Mouse (Mus musculus) midbrain, postnatal 0 days (tissue): ENCODE measurements around the gene Ogfod1. TPM values are rescaled to one million over a fixed set of nuclear protein-coding genes. Genes with fewer than 3 reads are reported as not detected.

Source experiments
- ATAC-seq: fragments of 200-750 bp; cut with Nextera tagmentation; 2 replicates; pipeline ENCODE4 v1.8.0; 2017; ENCODE audit warnings: moderate number of reproducible peaks, mild to moderate bottlenecking, moderate TSS enrichment, moderate library complexity; ENCODE audit not compliant: low FRiP score
- DNase-seq: peaks from one replicate; pipeline ENCODE4 v3.0.0-alpha.2; 2015; ENCODE audit warnings: low spot score
- H3K27ac ChIP-seq: fragments of 300-500 bp; sonication (generic); 2 replicates; pipeline ENCODE4 v1.5.1; 2014; ENCODE audit warnings: low read depth, mild to moderate bottlenecking, low read length, mixed read lengths
- H3K27me3 ChIP-seq: fragments of 300-500 bp; sonication (generic); 2 replicates; pipeline ENCODE4 v1.6.1; 2014; ENCODE audit warnings: low read length, control low read depth, mixed read lengths; ENCODE audit not compliant: insufficient read depth
- H3K36me3 ChIP-seq: fragments of 300-500 bp; sonication (generic); 2 replicates; pipeline ENCODE4 v1.6.1; 2014; ENCODE audit warnings: low read length, control low read depth, mixed read lengths; ENCODE audit not compliant: insufficient read depth
- H3K4me1 ChIP-seq: fragments of 300-500 bp; sonication (generic); 2 replicates; pipeline ENCODE4 v1.6.1; 2014; ENCODE audit warnings: mild to moderate bottlenecking, control low read depth, antibody characterized with exemption, low read length, mixed read lengths; ENCODE audit not compliant: insufficient read depth
- H3K4me2 ChIP-seq: fragments of 300-500 bp; sonication (generic); 2 replicates; pipeline ENCODE4 v1.6.1; 2014; ENCODE audit warnings: low read depth, mild to moderate bottlenecking, low read length, mixed read lengths; ENCODE audit not compliant: poor library complexity, severe bottlenecking
- H3K4me3 ChIP-seq: fragments of 300-500 bp; sonication (generic); 2 replicates; pipeline ENCODE4 v1.5.1; 2014; ENCODE audit warnings: low read depth, mild to moderate bottlenecking, low read length, moderate library complexity
- H3K9ac ChIP-seq: fragments of 300-500 bp; sonication (generic); replicated peaks from 2 replicates; pipeline ENCODE4 v1.6.1; 2014; ENCODE audit warnings: mild to moderate bottlenecking, low read length, moderate library complexity, mixed read lengths; ENCODE audit not compliant: poor library complexity, severe bottlenecking
- H3K9me3 ChIP-seq: fragments of 300-500 bp; sonication (generic); 2 replicates; pipeline ENCODE4 v1.6.1; 2016; ENCODE audit warnings: low read length, control low read depth
- CTCF ChIP-seq: IDR thresholded peaks from 2 replicates; pipeline ENCODE4 v1.5.1; 2016; ENCODE audit warnings: antibody characterized with exemption, mild to moderate bottlenecking
- WGBS: fragments of 180-500 bp; shearing (Covaris S2); extraction: QIAGEN DNeasy Blood & Tissue Kit; methylation state at CpG from one replicate; pipeline ENCODE4 v1.1.7; 2014; 5-methylcytosine and 5-hydroxymethylcytosine counted together
- polyA plus RNA-seq: library from polyadenylated mRNA; unstranded; fragments of >200 nt; fragmentation: Nextera tagmentation; extraction: Ambion mirVana; gene quantifications from 2 replicates; pipeline ENCODE4 v1.2.1, GENCODE M21; 2015
- total RNA-seq: library from RNA; depleted of rRNA; stranded (reverse); fragments of >200 nt; gene quantifications from 2 replicates; pipeline ENCODE4 v1.2.3, GENCODE M21; 2014

Ogfod1 gene
- total and polyA plus RNA-seq, 2 experiments from 2014 or later = 8.9 to 20.1 TPM

GRCm38 (mm10) chr8:94057157-94057854, 20.3 kb downstream of the Ogfod1 start:
- 61% methylated on average over 6 of the region's 6 CpGs for WGBS

GRCm38 (mm10) chr8:94066121-94066863, 29.3 kb downstream of the Ogfod1 start:
- H3K9ac ChIP-seq = no peak overlapping the region
- no peaks in the 10 kb centered on the region for H3K9me3 ChIP-seq
- no peak overlapping the region for H3K27ac ChIP-seq
- 22% methylated on average over 11 of the region's 11 CpGs for WGBS
- no peak overlapping the region for H3K4me3 ChIP-seq
- DNase-seq (peak; percentile 40), ATAC-seq (0 out of 2 replicates have a peak, but pooled peaks have one; percentile 31)
- no peaks in the 10 kb centered on the region for H3K4me1 ChIP-seq
- TF ChIP-seq CTCF = no peak
- no peaks in the 10 kb centered on the region for H3K27me3 ChIP-seq
- H3K36me3 ChIP-seq = peaks cover 46% of the 10 kb centered on the region
- no peak overlapping the region for H3K4me2 ChIP-seq

More at GRCm38 (mm10) chr8:94057157-94057854, 20.3 kb downstream of the Ogfod1 start:
- DNase-seq = peak; percentile 74
- no peaks in the 10 kb centered on the region for H3K27me3 ChIP-seq
- H3K4me1 ChIP-seq = no peaks in the 10 kb centered on the region
- H3K4me3 ChIP-seq = no peak overlapping the region
- no peaks in the 10 kb centered on the region for H3K9me3 ChIP-seq
- no peak overlapping the region for H3K27ac ChIP-seq
- peak; percentile 89 for TF ChIP-seq CTCF
- H3K9ac ChIP-seq = no peak overlapping the region
- peaks cover 55% of the 10 kb centered on the region for H3K36me3 ChIP-seq
- no peak for ATAC-seq
- H3K4me2 ChIP-seq = no peak overlapping the region

GRCm38 (mm10) chr8:94068793-94069192, 31.8 kb downstream of the Ogfod1 start:
- Histone ChIP-seq H3K36me3 (peaks cover 25% of the 10 kb centered on the region), H3K27ac (no peak overlapping the region), H3K4me2 (no peak overlapping the region), H3K9me3 (no peaks in the 10 kb centered on the region), H3K9ac (no peak overlapping the region), H3K4me1 (no peaks in the 10 kb centered on the region), H3K4me3 (no peak overlapping the region), H3K27me3 (no peaks in the 10 kb centered on the region)
- ATAC-seq (no peak), DNase-seq (no peak)
- WGBS = 93% methylated on average over 7 of the region's 7 CpGs
- TF ChIP-seq CTCF = no peak

- TF ChIP-seq CTCF = no peak
- no peaks in the 10 kb centered on the region for H3K27me3 ChIP-seq
- 79% methylated on average over 12 of the region's 12 CpGs for WGBS
- DNase-seq = no peak
- H3K36me3 ChIP-seq = peaks cover 25% of the 10 kb centered on the region
- H3K9ac ChIP-seq = no peak overlapping the region
- no peak overlapping the region for H3K4me2 ChIP-seq
- H3K4me3 ChIP-seq = no peak overlapping the region
- H3K27ac ChIP-seq = no peak overlapping the region
- H3K4me1 ChIP-seq = no peaks in the 10 kb centered on the region
- no peaks in the 10 kb centered on the region for H3K9me3 ChIP-seq
- ATAC-seq = no peak
These were observed 39.6 kb downstream of the Ogfod1 start for GRCm38 (mm10) chr8:94076461-94077192.

- Histone ChIP-seq H3K9me3 (no peaks in the 10 kb centered on the region), H3K27ac (no peak overlapping the region), H3K4me2 (no peak overlapping the region), H3K27me3 (no peaks in the 10 kb centered on the region), H3K4me1 (no peaks in the 10 kb centered on the region), H3K36me3 (peaks cover 23% of the 10 kb centered on the region), H3K9ac (no peak overlapping the region), H3K4me3 (no peak overlapping the region)
- no peak for DNase-seq
- no peak for ATAC-seq
- 81% methylated on average over 9 of the region's 9 CpGs for WGBS
- no peak for TF ChIP-seq CTCF
These were observed 51.0 kb downstream of the Ogfod1 start for GRCm38 (mm10) chr8:94087964-94088363.
